Mouse (Mus musculus) gonadal fat pad, adult 2 months (tissue): ENCODE measurements around the gene Ppara. TPM values are rescaled to one million over a fixed set of nuclear protein-coding genes. Genes with fewer than 3 reads are reported as not detected.

ENCODE experiments used
- DNase-seq: peaks from one replicate; pipeline ENCODE4 v3.0.0-alpha.2; 2012; ENCODE audit warnings: low read depth
- polyA plus RNA-seq: library from polyadenylated mRNA; depleted of rRNA; stranded (reverse); fragments of >200 nt; gene quantifications from 2 replicates; pipeline ENCODE4 v1.2.3, GENCODE M21; 2012; rRNA removed

Ppara gene
- polyA plus RNA-seq, 1 experiment = 3.6 TPM

- DNase-seq = no peak
Observed at GRCm38 (mm10) chr15:85851656-85852392, 117.0 kb downstream of the Ppara start.

Other genes starting within 250 kb of the Ppara start
- not detected in 2 replicates for gene 7530416G11Rik, start 231.8 kb upstream of the Ppara start, polyA plus RNA-seq
- 14.4 and 15.0 TPM in 2 replicates for gene Wnt7b, start 152.5 kb upstream of the Ppara start, polyA plus RNA-seq
- 35.1 and 51.3 TPM in 2 replicates for gene Cdpf1, start 76.7 kb downstream of the Ppara start, polyA plus RNA-seq
- 0.62 and 1.0 TPM in 2 replicates for gene Pkdrej, start 86.8 kb downstream of the Ppara start, polyA plus RNA-seq
- 12.6 and 18.4 TPM in 2 replicates for gene Ttc38, start 97.3 kb downstream of the Ppara start, polyA plus RNA-seq
- gene Gtse1, start 124.8 kb downstream of the Ppara start, polyA plus RNA-seq = 2.0 and 2.9 TPM in 2 replicates
- gene Trmu, start 144.3 kb downstream of the Ppara start, polyA plus RNA-seq = 36.5 and 36.8 TPM in 2 replicates